Mouse (Mus musculus) bone marrow, adult 2 months (tissue): ENCODE data around the gene Stk11. TPM values are rescaled to one million over a fixed set of nuclear protein-coding genes. Genes with fewer than 3 reads are reported as not detected.

Experiments used
- H3K27ac ChIP-seq: fragments of 200-500 bp; 2 replicates; pipeline ENCODE4 v1.5.1; 2012; ENCODE audit warnings: low read depth, mild to moderate bottlenecking, control low read depth, inconsistent platforms, low read length; ENCODE audit not compliant: control insufficient read depth, poor library complexity, insufficient read depth
- H3K4me1 ChIP-seq: fragments of 200-500 bp; 2 replicates; pipeline ENCODE4 v1.6.1; 2011; ENCODE audit warnings: low read length; ENCODE audit not compliant: control insufficient read depth, insufficient read depth
- H3K4me3 ChIP-seq: fragments of 200-500 bp; replicated peaks from 2 replicates; pipeline ENCODE3; 2011; ENCODE audit warnings: mild to moderate bottlenecking, low read depth, low read length, control low read depth; ENCODE audit not compliant: control insufficient read depth
- CTCF ChIP-seq: fragments of 200-500 bp; IDR thresholded peaks from 2 replicates; pipeline ENCODE4 v1.5.1; 2011; ENCODE audit warnings: low read length, control low read depth; ENCODE audit not compliant: control insufficient read depth, insufficient read depth
- POLR2A ChIP-seq: fragments of 200-500 bp; IDR thresholded peaks from 2 replicates; pipeline ENCODE4 v1.6.1; 2011; ENCODE audit warnings: low read depth, mild to moderate bottlenecking, control low read depth, low read length, borderline replicate concordance; ENCODE audit not compliant: control insufficient read depth
- WGBS: fragments of 180-500 bp; shearing (Covaris S2); methylation state at CpG from one replicate; pipeline ENCODE4 v1.1.7; 2018; 5-methylcytosine and 5-hydroxymethylcytosine counted together
- polyA plus RNA-seq: library from polyadenylated mRNA; stranded (reverse); fragments of >200 nt; gene quantifications from 2 replicates; pipeline ENCODE4 v1.2.4, GENCODE M21; 2011; ENCODE audit warnings: low replicate concordance; ENCODE audit not compliant: missing spikeins, insufficient read depth, insufficient read length

Gene Stk11
- polyA plus RNA-seq, 1 experiment: 344 TPM

- H3K27ac ChIP-seq: no peak within 1 kb of the TSS
- H3K4me1 ChIP-seq: no peaks in the 10 kb centered on the region
- 8% methylated on average over 106 of the region's 106 CpGs for WGBS
- no peak within 1 kb of the TSS for H3K4me3 ChIP-seq
- TF ChIP-seq CTCF (no peak), POLR2A (no peak)
Observed at GRCm38 (mm10) chr10:80179068-80180051, 63.8 kb downstream of the Stk11 start, which contains the start of gene Efna2. Efna2 (plus strand) TSS chr10:80179482.

Other genes starting within 250 kb of the Stk11 start
- 143 and 259 TPM in 2 replicates for gene Prtn3, start 241.3 kb upstream of the Stk11 start, polyA plus RNA-seq
- 16.4 and 32.4 TPM in 2 replicates for gene Plppr3, start 241.2 kb upstream of the Stk11 start, polyA plus RNA-seq
- gene Elane, start 229.6 kb upstream of the Stk11 start, polyA plus RNA-seq: 102 and 162 TPM in 2 replicates
- 20.0 TPM in 1 of 2 replicates, not detected in the other for gene Cfd, start 224.9 kb upstream of the Stk11 start, polyA plus RNA-seq
- 12.3 and 19.2 TPM in 2 replicates for gene Med16, start 206.9 kb upstream of the Stk11 start, polyA plus RNA-seq
- not detected in 2 replicates for gene Gm26602, start 204.9 kb upstream of the Stk11 start, polyA plus RNA-seq
- 1.5 TPM in 1 of 2 replicates, not detected in the other for gene Kiss1r, start 198.8 kb upstream of the Stk11 start, polyA plus RNA-seq
- gene R3hdm4, start 194.6 kb upstream of the Stk11 start, polyA plus RNA-seq: 182 and 197 TPM in 2 replicates
- gene Arid3a, start 188.8 kb upstream of the Stk11 start, polyA plus RNA-seq: 12.4 and 27.6 TPM in 2 replicates
- gene Wdr18, start 155.7 kb upstream of the Stk11 start, polyA plus RNA-seq: 26.7 and 43.3 TPM in 2 replicates
- gene Grin3b, start 145.1 kb upstream of the Stk11 start, polyA plus RNA-seq: not detected in 2 replicates
- 78.6 and 131 TPM in 2 replicates for gene Tmem259, start 131.5 kb upstream of the Stk11 start, polyA plus RNA-seq
- 41.7 and 92.4 TPM in 2 replicates for gene Cnn2, start 127.2 kb upstream of the Stk11 start, polyA plus RNA-seq
- 54.3 and 96.9 TPM in 2 replicates for gene Abca7, start 119.3 kb upstream of the Stk11 start, polyA plus RNA-seq
- gene Arhgap45, start 99.2 kb upstream of the Stk11 start, polyA plus RNA-seq: 111 and 291 TPM in 2 replicates
- 35.6 and 44.5 TPM in 2 replicates for gene Polr2e, start 76.0 kb upstream of the Stk11 start, polyA plus RNA-seq
- gene Gpx4, start 68.6 kb upstream of the Stk11 start, polyA plus RNA-seq: 948 and 2,392 TPM in 2 replicates
- 37.6 and 83.8 TPM in 2 replicates for gene Sbno2, start 10.2 kb upstream of the Stk11 start, polyA plus RNA-seq
- 131 and 178 TPM in 2 replicates for gene Atp5d, start 22.8 kb downstream of the Stk11 start, polyA plus RNA-seq
- gene Cbarp, start 25.0 kb downstream of the Stk11 start, polyA plus RNA-seq: 3.4 and 3.7 TPM in 2 replicates
- 36.0 and 53.2 TPM in 2 replicates for gene Midn, start 32.5 kb downstream of the Stk11 start, polyA plus RNA-seq
- gene Cirbp, start 50.2 kb downstream of the Stk11 start, polyA plus RNA-seq: 200 and 277 TPM in 2 replicates
- gene 1600002K03Rik, start 57.1 kb downstream of the Stk11 start, polyA plus RNA-seq: 8.8 and 23.7 TPM in 2 replicates
- gene Efna2, start 63.7 kb downstream of the Stk11 start, polyA plus RNA-seq: 0.70 TPM in 1 of 2 replicates, not detected in the other
- 64.4 and 77.5 TPM in 2 replicates for gene Mum1, start 110.6 kb downstream of the Stk11 start, polyA plus RNA-seq
- 72.4 and 80.0 TPM in 2 replicates for gene Ndufs7, start 133.3 kb downstream of the Stk11 start, polyA plus RNA-seq
- gene Gamt, start 145.2 kb downstream of the Stk11 start, polyA plus RNA-seq: 1.7 and 5.8 TPM in 2 replicates
- 75.7 and 150 TPM in 2 replicates for gene Dazap1, start 145.7 kb downstream of the Stk11 start, polyA plus RNA-seq
- 1,765 and 2,445 TPM in 2 replicates for gene Rps15, start 176.7 kb downstream of the Stk11 start, polyA plus RNA-seq
- gene Apc2, start 180.2 kb downstream of the Stk11 start, polyA plus RNA-seq: 0.17 TPM in 1 of 2 replicates, not detected in the other
- gene 2310011J03Rik, start 204.7 kb downstream of the Stk11 start, polyA plus RNA-seq: 40.8 and 52.1 TPM in 2 replicates
- gene Pcsk4, start 213.7 kb downstream of the Stk11 start, polyA plus RNA-seq: 1.4 TPM in 1 of 2 replicates, not detected in the other
- gene Reep6, start 214.2 kb downstream of the Stk11 start, polyA plus RNA-seq: 4.2 and 6.5 TPM in 2 replicates
- 3.0 and 8.6 TPM in 2 replicates for gene Adamtsl5, start 232.6 kb downstream of the Stk11 start, polyA plus RNA-seq
- 2.2 TPM in 1 of 2 replicates, not detected in the other for gene Plk5, start 240.7 kb downstream of the Stk11 start, polyA plus RNA-seq